Mouse (Mus musculus) hindbrain, embryonic 12.5 days (tissue): ENCODE measurements around the gene Clns1a. TPM values are rescaled to one million over a fixed set of nuclear protein-coding genes. Genes with fewer than 3 reads are reported as not detected.
A peak's percentile ranks its signal among the peaks of the same experiment; 100 is the strongest.

ENCODE experiments used
- ATAC-seq: fragments of 200-750 bp; cut with Nextera tagmentation; 2 replicates; pipeline ENCODE4 v1.8.0; 2017; ENCODE audit warnings: moderate TSS enrichment; ENCODE audit not compliant: low FRiP score
- H3K27ac ChIP-seq: fragments of 300-500 bp; sonication (generic); 2 replicates; pipeline ENCODE4 v1.5.1; 2016; ENCODE audit warnings: mild to moderate bottlenecking
- H3K27me3 ChIP-seq: fragments of 300-500 bp; sonication (generic); 2 replicates; pipeline ENCODE4 v1.6.1; 2016; ENCODE audit warnings: mild to moderate bottlenecking
- H3K36me3 ChIP-seq: fragments of 300-500 bp; sonication (generic); 2 replicates; pipeline ENCODE4 v1.6.1; 2016; ENCODE audit warnings: mild to moderate bottlenecking
- H3K4me1 ChIP-seq: fragments of 300-500 bp; sonication (generic); 2 replicates; pipeline ENCODE4 v1.6.1; 2016
- H3K4me2 ChIP-seq: fragments of 300-500 bp; sonication (generic); replicated peaks from 2 replicates; pipeline ENCODE4 v1.6.1; 2016; ENCODE audit warnings: mild to moderate bottlenecking
- H3K4me3 ChIP-seq: fragments of 300-500 bp; sonication (generic); 2 replicates; pipeline ENCODE4 v1.5.1; 2016; ENCODE audit warnings: mild to moderate bottlenecking
- H3K9ac ChIP-seq: fragments of 300-500 bp; sonication (generic); 2 replicates; pipeline ENCODE4 v1.6.1; 2016; ENCODE audit warnings: mild to moderate bottlenecking, moderate library complexity
- H3K9me3 ChIP-seq: fragments of 300-500 bp; sonication (generic); replicated peaks from 2 replicates; pipeline ENCODE4 v1.6.1; 2016; ENCODE audit warnings: mild to moderate bottlenecking
- WGBS: fragments of 180-500 bp; shearing (Covaris S2); methylation state at CpG from one replicate; pipeline ENCODE4 v1.1.7; 2016; 5-methylcytosine and 5-hydroxymethylcytosine counted together
- polyA plus RNA-seq: library from polyadenylated mRNA; unstranded; fragments of >200 nt; fragmentation: Nextera tagmentation; extraction: Ambion mirVana; gene quantifications from 2 replicates; pipeline ENCODE4 v1.2.1, GENCODE M21; 2016

Gene Clns1a
- polyA plus RNA-seq, 1 experiment from 2014 or later, result 197 TPM

GRCm38 (mm10) chr7:97709204-97709603, 12.8 kb downstream of the Clns1a start:
- Histone ChIP-seq H3K27ac (no peak overlapping the region), H3K27me3 (no peaks in the 10 kb centered on the region), H3K36me3 (peaks cover 25% of the 10 kb centered on the region), H3K9me3 (no peaks in the 10 kb centered on the region), H3K4me1 (no peaks in the 10 kb centered on the region), H3K4me2 (no peak overlapping the region), H3K9ac (no peak overlapping the region), H3K4me3 (no peak overlapping the region)
- 89% methylated on average over 3 of the region's 3 CpGs for WGBS
- ATAC-seq, result no peak

GRCm38 (mm10) chr7:97714651-97715050, 18.2 kb downstream of the Clns1a start:
- H3K9ac ChIP-seq, result no peak overlapping the region
- H3K4me1 ChIP-seq, result no peaks in the 10 kb centered on the region
- no peaks in the 10 kb centered on the region for H3K9me3 ChIP-seq
- H3K4me3 ChIP-seq, result no peak overlapping the region
- 96% methylated on average over 5 of the region's 5 CpGs for WGBS
- ATAC-seq, result no peak
- H3K27ac ChIP-seq, result no peak overlapping the region
- H3K27me3 ChIP-seq, result no peaks in the 10 kb centered on the region
- peaks cover 70% of the 10 kb centered on the region for H3K36me3 ChIP-seq
- H3K4me2 ChIP-seq, result no peak overlapping the region

- Histone ChIP-seq H3K4me2 (no peak overlapping the region), H3K4me3 (no peak overlapping the region), H3K9ac (no peak overlapping the region), H3K27ac (no peak overlapping the region), H3K9me3 (no peaks in the 10 kb centered on the region), H3K36me3 (peaks cover 73% of the 10 kb centered on the region), H3K27me3 (no peaks in the 10 kb centered on the region), H3K4me1 (no peaks in the 10 kb centered on the region)
- 96% methylated on average over 1 of the region's 1 CpGs for WGBS
- no peak for ATAC-seq
Measured at GRCm38 (mm10) chr7:97717326-97717725, 20.9 kb downstream of the Clns1a start.

GRCm38 (mm10) chr7:97719078-97719477, 22.6 kb downstream of the Clns1a start:
- H3K27ac ChIP-seq, result no peak overlapping the region
- H3K4me1 ChIP-seq, result no peaks in the 10 kb centered on the region
- H3K9me3 ChIP-seq, result no peaks in the 10 kb centered on the region
- H3K36me3 ChIP-seq, result peaks cover 61% of the 10 kb centered on the region
- no peak overlapping the region for H3K4me2 ChIP-seq
- ATAC-seq, result no peak
- H3K4me3 ChIP-seq, result no peak overlapping the region
- no peaks in the 10 kb centered on the region for H3K27me3 ChIP-seq
- H3K9ac ChIP-seq, result no peak overlapping the region
- 69% methylated on average over 5 of the region's 5 CpGs for WGBS

- H3K4me1 ChIP-seq, result no peaks in the 10 kb centered on the region
- no peaks in the 10 kb centered on the region for H3K27me3 ChIP-seq
- H3K9me3 ChIP-seq, result no peaks in the 10 kb centered on the region
- WGBS, result 83% methylated on average over 5 of the region's 5 CpGs
- H3K4me2 ChIP-seq, result no peak overlapping the region
- H3K4me3 ChIP-seq, result no peak overlapping the region
- H3K36me3 ChIP-seq, result peaks cover 50% of the 10 kb centered on the region
- no peak for ATAC-seq
- no peak overlapping the region for H3K27ac ChIP-seq
- no peak overlapping the region for H3K9ac ChIP-seq
Measured at GRCm38 (mm10) chr7:97720109-97720508, 23.7 kb downstream of the Clns1a start.

GRCm38 (mm10) chr7:97722278-97722918, 26.0 kb downstream of the Clns1a start:
- Histone ChIP-seq H3K36me3 (peaks cover 32% of the 10 kb centered on the region), H3K4me2 (no peak overlapping the region), H3K27ac (no peak overlapping the region), H3K4me1 (no peaks in the 10 kb centered on the region), H3K27me3 (no peaks in the 10 kb centered on the region), H3K9ac (no peak overlapping the region), H3K9me3 (no peaks in the 10 kb centered on the region), H3K4me3 (no peak overlapping the region)
- 93% methylated on average over 7 of the region's 7 CpGs for WGBS
- ATAC-seq, result no peak

- Histone ChIP-seq H3K9me3 (no peaks in the 10 kb centered on the region), H3K27me3 (no peaks in the 10 kb centered on the region), H3K9ac (no peak overlapping the region), H3K27ac (no peak overlapping the region), H3K36me3 (peaks cover 18% of the 10 kb centered on the region), H3K4me1 (peaks cover 3% of the 10 kb centered on the region), H3K4me2 (no peak overlapping the region), H3K4me3 (no peak overlapping the region)
- ATAC-seq, result no peak
- 90% methylated on average over 11 of the region's 11 CpGs for WGBS
Measured at GRCm38 (mm10) chr7:97723646-97724538, 27.5 kb downstream of the Clns1a start.

GRCm38 (mm10) chr7:97725401-97725800, 29.0 kb downstream of the Clns1a start:
- no peak for ATAC-seq
- no peak overlapping the region for H3K9ac ChIP-seq
- peaks cover 9% of the 10 kb centered on the region for H3K4me1 ChIP-seq
- no peaks in the 10 kb centered on the region for H3K27me3 ChIP-seq
- no peak overlapping the region for H3K27ac ChIP-seq
- no peaks in the 10 kb centered on the region for H3K9me3 ChIP-seq
- H3K4me2 ChIP-seq, result no peak overlapping the region
- H3K36me3 ChIP-seq, result peaks cover 5% of the 10 kb centered on the region; the same call in 1 of the 2 replicates
- WGBS, result over 99% methylated on average over 6 of the region's 6 CpGs
- no peak overlapping the region for H3K4me3 ChIP-seq

- Histone ChIP-seq H3K9me3 (no peaks in the 10 kb centered on the region), H3K9ac (no peak overlapping the region), H3K36me3 (no peaks in the 10 kb centered on the region), H3K4me1 (peaks cover 9% of the 10 kb centered on the region), H3K4me2 (no peak overlapping the region), H3K27me3 (no peaks in the 10 kb centered on the region), H3K4me3 (no peak overlapping the region), H3K27ac (no peak overlapping the region)
- no peak for ATAC-seq
- WGBS, result 85% methylated on average over 7 of the region's 7 CpGs
Measured at GRCm38 (mm10) chr7:97726080-97726479, 29.6 kb downstream of the Clns1a start.

- Histone ChIP-seq H3K4me2 (no peak overlapping the region), H3K27ac (no peak overlapping the region), H3K27me3 (no peaks in the 10 kb centered on the region), H3K9me3 (no peaks in the 10 kb centered on the region), H3K36me3 (no peaks in the 10 kb centered on the region), H3K4me3 (no peak overlapping the region), H3K4me1 (peaks cover 9% of the 10 kb centered on the region), H3K9ac (no peak overlapping the region)
- ATAC-seq, result no peak
- WGBS, result 74% methylated on average over 7 of the region's 7 CpGs
Measured at GRCm38 (mm10) chr7:97726778-97727177, 30.3 kb downstream of the Clns1a start.

- peaks cover 9% of the 10 kb centered on the region for H3K4me1 ChIP-seq
- no peak overlapping the region for H3K9ac ChIP-seq
- H3K4me3 ChIP-seq, result no peak overlapping the region
- no peak overlapping the region for H3K27ac ChIP-seq
- H3K36me3 ChIP-seq, result no peaks in the 10 kb centered on the region
- no peaks in the 10 kb centered on the region for H3K9me3 ChIP-seq
- H3K27me3 ChIP-seq, result no peaks in the 10 kb centered on the region
- ATAC-seq, result peak; percentile 55; the same call in 1 of the 2 replicates
- WGBS, result 30% methylated on average over 14 of the region's 14 CpGs
- no peak overlapping the region for H3K4me2 ChIP-seq
Measured at GRCm38 (mm10) chr7:97728666-97729614, 32.5 kb downstream of the Clns1a start.

GRCm38 (mm10) chr7:97730427-97730826, 34.0 kb downstream of the Clns1a start:
- no peaks in the 10 kb centered on the region for H3K9me3 ChIP-seq
- H3K9ac ChIP-seq, result no peak overlapping the region
- no peaks in the 10 kb centered on the region for H3K27me3 ChIP-seq
- H3K36me3 ChIP-seq, result no peaks in the 10 kb centered on the region
- H3K4me2 ChIP-seq, result no peak overlapping the region
- no peak overlapping the region for H3K4me3 ChIP-seq
- whole genome bisulfite sequencing, result 27% methylated on average over 3 of the region's 3 CpGs
- peaks cover 9% of the 10 kb centered on the region for H3K4me1 ChIP-seq
- no peak overlapping the region for H3K27ac ChIP-seq
- ATAC-seq, result no peak
